Mouse (Mus musculus) erythroblast, embryonic 14.5 days (primary cell): ENCODE data around the gene BC037034.

Experiments
- GATA1 ChIP-seq: IDR thresholded peaks from 2 replicates; pipeline ENCODE4 v1.6.1; 2012; ENCODE audit warnings: low read length, inconsistent platforms, mixed read lengths
- TAL1 ChIP-seq: IDR thresholded peaks from 3 replicates; pipeline ENCODE4 v1.6.1; 2012; ENCODE audit warnings: low read length, inconsistent platforms, mixed read lengths

GRCm38 (mm10) chr5:138260051-138260450 lies 3.8 kb downstream of the BC037034 start:
- TF ChIP-seq TAL1, result no peak
- no peak for TF ChIP-seq GATA1
